Mouse (Mus musculus) midbrain, embryonic 11.5 days (tissue): ENCODE data around the gene Polr3f. TPM values are rescaled to one million over a fixed set of nuclear protein-coding genes. Genes with fewer than 3 reads are reported as not detected.

Experiments used
- ATAC-seq: fragments of 200-750 bp; cut with Nextera tagmentation; 2 replicates; pipeline ENCODE4 v1.8.0; 2017; ENCODE audit warnings: moderate TSS enrichment, moderate library complexity; ENCODE audit not compliant: low FRiP score
- DNase-seq: peaks from one replicate; pipeline ENCODE4 v3.0.0; 2015; ENCODE audit warnings: low spot score; ENCODE audit errors: missing footprints
- H3K27ac ChIP-seq: fragments of 300-500 bp; sonication (generic); 2 replicates; pipeline ENCODE4 v1.5.1; 2014; ENCODE audit warnings: low read depth, low read length
- H3K27me3 ChIP-seq: fragments of 300-500 bp; sonication (generic); 2 replicates; pipeline ENCODE4 v1.6.1; 2014; ENCODE audit warnings: mild to moderate bottlenecking, low read length, moderate library complexity, mixed read lengths; ENCODE audit not compliant: control insufficient read depth, insufficient read depth
- H3K36me3 ChIP-seq: fragments of 300-500 bp; sonication (generic); 2 replicates; pipeline ENCODE4 v1.6.1; 2014; ENCODE audit warnings: mild to moderate bottlenecking, low read length, moderate library complexity, mixed read lengths; ENCODE audit not compliant: control insufficient read depth, insufficient read depth
- H3K4me1 ChIP-seq: fragments of 300-500 bp; sonication (generic); 2 replicates; pipeline ENCODE4 v1.6.1; 2014; ENCODE audit warnings: low read length; ENCODE audit not compliant: control insufficient read depth, insufficient read depth
- H3K4me2 ChIP-seq: fragments of 300-500 bp; sonication (generic); 2 replicates; pipeline ENCODE4 v1.6.1; 2014; ENCODE audit warnings: mild to moderate bottlenecking, moderate library complexity
- H3K4me3 ChIP-seq: fragments of 300-500 bp; sonication (generic); 2 replicates; pipeline ENCODE4 v1.5.1; 2014; ENCODE audit warnings: low read depth, low read length
- H3K9ac ChIP-seq: fragments of 300-500 bp; sonication (generic); 2 replicates; pipeline ENCODE4 v1.6.1; 2014; ENCODE audit warnings: low read length
- H3K9me3 ChIP-seq: fragments of 300-500 bp; sonication (generic); 2 replicates; pipeline ENCODE4 v1.6.1; 2016; ENCODE audit warnings: low read length; ENCODE audit not compliant: control insufficient read depth
- WGBS: fragments of 180-500 bp; shearing (Covaris S2); extraction: QIAGEN DNeasy Blood & Tissue Kit; methylation state at CpG from one replicate; pipeline ENCODE4 v1.1.7; 2014; 5-methylcytosine and 5-hydroxymethylcytosine counted together
- polyA plus RNA-seq: library from polyadenylated mRNA; unstranded; fragments of >200 nt; fragmentation: Nextera tagmentation; extraction: Ambion mirVana; gene quantifications from 2 replicates; pipeline ENCODE4 v1.2.1, GENCODE M21; 2014

The Polr3f gene
- 30.3 and 33.2 TPM in 2 replicates for polyA plus RNA-seq

DNA sequence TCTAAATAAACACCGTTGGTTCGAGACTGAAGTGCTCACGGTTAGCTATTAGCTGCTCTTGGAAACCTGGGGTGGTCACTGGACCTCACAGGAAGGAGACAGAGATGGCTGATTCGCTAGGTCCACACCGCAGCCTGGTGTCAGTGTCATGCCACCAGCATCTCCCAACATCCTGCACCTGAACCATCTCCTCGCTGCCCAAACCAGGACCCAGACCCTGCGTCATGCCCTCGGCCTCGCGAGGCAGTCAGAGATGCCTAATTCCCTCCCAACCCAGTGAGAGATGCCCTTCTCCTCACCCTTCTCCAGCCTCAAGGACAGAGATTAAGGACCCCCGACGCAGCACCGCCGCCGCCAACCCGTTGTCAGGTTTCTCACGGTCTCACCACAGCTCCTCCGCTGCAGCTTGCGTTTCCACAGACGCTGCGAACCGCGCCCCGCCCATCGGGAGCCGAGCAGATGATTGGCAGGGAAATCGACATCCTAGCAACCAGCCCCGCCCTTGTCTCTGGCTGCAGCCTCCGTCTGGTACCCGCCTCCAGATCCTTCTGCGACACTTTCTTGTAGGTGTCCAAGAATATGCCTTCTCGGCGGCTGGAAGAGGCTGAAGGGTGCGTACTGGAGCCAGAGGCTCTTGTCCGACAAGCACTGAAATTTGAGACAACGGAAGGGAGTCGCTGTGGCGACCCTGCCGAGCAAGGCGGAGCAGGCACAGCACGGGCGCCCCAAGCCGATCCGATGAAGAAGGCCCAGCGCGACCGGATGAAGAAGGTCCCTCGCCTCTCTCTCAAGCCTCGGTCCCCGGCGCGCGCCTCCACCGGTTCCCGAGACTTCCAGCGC, at the start of gene Polr3f, which contains the start of gene Dzank1:
TSS of gene Polr3f (plus strand) at position 738 of the 840 bp plus-strand sequence.
TSS of gene Dzank1 (minus strand) at position 434 of the 840 bp plus-strand sequence.
- WGBS, result 1% methylated on average over 56 of the region's 56 CpGs
- H3K9ac ChIP-seq, result peak within 1 kb of the TSS; percentile 81

DNA sequence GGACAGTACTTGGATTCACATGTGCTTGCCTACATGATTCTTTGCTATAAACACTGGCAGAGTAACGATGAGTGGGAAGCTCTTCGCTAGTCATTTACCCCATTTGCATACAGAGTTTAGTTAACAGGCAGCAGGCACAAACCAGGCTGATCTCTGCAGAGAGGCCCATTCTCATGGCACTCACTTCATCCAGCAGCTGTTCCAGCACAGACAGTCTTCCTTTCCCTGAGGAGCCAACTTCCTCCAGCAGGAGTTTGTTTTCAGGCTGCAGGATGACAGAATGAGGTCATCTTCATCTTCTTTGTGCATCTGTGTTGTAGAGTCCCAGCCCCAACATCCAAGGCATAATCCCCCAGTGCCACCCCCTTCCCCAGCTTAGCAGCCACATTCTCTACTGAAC, 48.1 kb upstream of the Polr3f start:
- H3K4me3 ChIP-seq, result no peak overlapping the region
- H3K9ac ChIP-seq, result no peak overlapping the region
- H3K27ac ChIP-seq, result no peak overlapping the region
- H3K4me1 ChIP-seq, result no peaks in the 10 kb centered on the region
- H3K36me3 ChIP-seq, result no peaks in the 10 kb centered on the region
- ATAC-seq (no peak), DNase-seq (no peak)
- no peaks in the 10 kb centered on the region for H3K9me3 ChIP-seq
- no peaks in the 10 kb centered on the region for H3K27me3 ChIP-seq
- H3K4me2 ChIP-seq, result no peak overlapping the region
- 88% methylated on average over 2 of the region's 2 CpGs for WGBS

More for the DNA sequence above, at the start of gene Polr3f, which contains the start of gene Dzank1:
- DNase-seq, result peak; percentile 99
- no peaks in the 10 kb centered on the region for H3K9me3 ChIP-seq
- H3K27ac ChIP-seq, result peak within 1 kb of the TSS; percentile 88
- peaks cover 2% of the 10 kb centered on the region; the same call in 1 of the 2 replicates for H3K27me3 ChIP-seq
- peak within 1 kb of the TSS; percentile 64 for H3K4me2 ChIP-seq
- ATAC-seq, result peak; percentile 97
- peak within 1 kb of the TSS; percentile 75 for H3K4me3 ChIP-seq
- H3K36me3 ChIP-seq, result no peaks in the 10 kb centered on the region
- H3K4me1 ChIP-seq, result peaks cover 7% of the 10 kb centered on the region; the same call in 1 of the 2 replicates

DNA sequence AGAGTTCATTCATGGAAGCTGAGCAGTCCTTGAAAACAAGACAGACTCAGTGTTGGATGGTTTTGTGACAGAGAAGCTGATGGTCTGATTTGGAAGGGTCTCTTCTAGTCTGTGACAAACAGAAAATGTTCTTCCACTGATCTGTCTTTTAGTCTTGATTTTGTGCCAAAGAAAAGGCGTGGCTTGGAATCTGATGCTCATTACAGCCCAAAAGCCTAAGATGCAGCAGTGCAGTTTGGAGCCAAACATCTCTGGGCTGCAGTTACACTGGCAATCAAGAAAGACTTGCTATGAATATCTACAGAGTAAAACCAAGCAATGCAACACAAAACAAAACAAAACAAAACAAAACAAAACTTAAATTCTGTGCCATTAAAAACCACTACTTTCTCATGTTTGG, 43.4 kb upstream of the Polr3f start:
- no peaks in the 10 kb centered on the region for H3K27me3 ChIP-seq
- 67% methylated on average over 1 of the region's 1 CpGs for WGBS
- no peak overlapping the region for H3K27ac ChIP-seq
- H3K4me2 ChIP-seq, result no peak overlapping the region
- H3K4me3 ChIP-seq, result no peak overlapping the region
- no peaks in the 10 kb centered on the region for H3K4me1 ChIP-seq
- DNase-seq (no peak), ATAC-seq (no peak)
- no peaks in the 10 kb centered on the region for H3K9me3 ChIP-seq
- H3K9ac ChIP-seq, result no peak overlapping the region
- no peaks in the 10 kb centered on the region for H3K36me3 ChIP-seq

GRCm38 (mm10) chr2:144485439-144485838, 42.1 kb upstream of the Polr3f start:
- Histone ChIP-seq H3K36me3 (no peaks in the 10 kb centered on the region), H3K4me2 (no peak overlapping the region), H3K4me1 (no peaks in the 10 kb centered on the region), H3K9me3 (no peaks in the 10 kb centered on the region), H3K27me3 (no peaks in the 10 kb centered on the region), H3K4me3 (no peak overlapping the region), H3K9ac (no peak overlapping the region), H3K27ac (no peak overlapping the region)
- DNase-seq (no peak), ATAC-seq (no peak)
- WGBS, result 86% methylated on average over 7 of the region's 7 CpGs

DNA sequence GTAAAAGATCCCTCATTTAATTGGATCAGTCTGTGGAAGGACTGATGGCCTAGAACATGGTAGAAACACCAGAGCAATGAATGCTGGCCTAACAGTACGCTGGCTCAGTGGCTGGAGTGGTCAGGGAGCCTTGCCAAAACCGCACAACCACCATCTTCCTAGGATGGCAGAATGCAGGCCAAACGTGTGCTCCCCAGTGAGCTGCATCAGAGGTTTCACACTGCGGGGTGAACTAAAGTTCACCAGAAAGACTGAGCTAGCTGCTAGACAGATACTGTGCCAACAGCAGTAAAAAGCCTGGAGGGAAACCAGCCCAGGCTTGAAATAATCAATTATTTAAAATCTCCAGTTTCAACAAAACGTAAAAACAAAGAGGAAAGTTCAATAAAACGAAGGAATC, 40.0 kb upstream of the Polr3f start:
- no peak overlapping the region for H3K9ac ChIP-seq
- no peaks in the 10 kb centered on the region for H3K27me3 ChIP-seq
- no peak overlapping the region for H3K27ac ChIP-seq
- no peaks in the 10 kb centered on the region for H3K4me1 ChIP-seq
- H3K9me3 ChIP-seq, result no peaks in the 10 kb centered on the region
- no peaks in the 10 kb centered on the region for H3K36me3 ChIP-seq
- H3K4me3 ChIP-seq, result no peak overlapping the region
- no peak for ATAC-seq
- no peak for DNase-seq
- no peak overlapping the region for H3K4me2 ChIP-seq
- WGBS, result 82% methylated on average over 6 of the region's 6 CpGs

DNA sequence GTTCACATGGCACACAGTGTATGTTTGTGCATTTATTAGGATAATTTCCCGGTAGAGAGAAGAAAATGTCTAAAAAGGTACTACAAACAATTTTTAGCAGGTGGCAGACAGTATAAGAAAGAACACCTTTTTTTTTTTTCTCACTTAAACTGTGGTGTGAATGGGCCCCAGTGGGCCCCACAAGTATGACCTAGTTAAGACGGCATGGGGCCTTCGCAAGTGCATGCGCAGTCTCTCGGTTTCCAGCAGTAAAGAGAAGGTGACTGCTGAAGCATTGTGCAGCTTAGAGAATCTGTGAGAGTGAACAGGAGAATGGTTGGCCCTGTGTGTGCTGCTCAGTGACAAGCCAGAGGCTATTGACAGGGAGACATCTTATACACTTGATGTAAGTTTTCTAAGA, 38.2 kb upstream of the Polr3f start:
- no peak for ATAC-seq
- Histone ChIP-seq H3K9me3 (no peaks in the 10 kb centered on the region), H3K9ac (no peak overlapping the region), H3K4me3 (no peak overlapping the region), H3K36me3 (no peaks in the 10 kb centered on the region), H3K4me2 (no peak overlapping the region), H3K4me1 (no peaks in the 10 kb centered on the region), H3K27me3 (no peaks in the 10 kb centered on the region), H3K27ac (no peak overlapping the region)
- 91% methylated on average over 5 of the region's 5 CpGs for WGBS
- DNase-seq, result no peak

DNA sequence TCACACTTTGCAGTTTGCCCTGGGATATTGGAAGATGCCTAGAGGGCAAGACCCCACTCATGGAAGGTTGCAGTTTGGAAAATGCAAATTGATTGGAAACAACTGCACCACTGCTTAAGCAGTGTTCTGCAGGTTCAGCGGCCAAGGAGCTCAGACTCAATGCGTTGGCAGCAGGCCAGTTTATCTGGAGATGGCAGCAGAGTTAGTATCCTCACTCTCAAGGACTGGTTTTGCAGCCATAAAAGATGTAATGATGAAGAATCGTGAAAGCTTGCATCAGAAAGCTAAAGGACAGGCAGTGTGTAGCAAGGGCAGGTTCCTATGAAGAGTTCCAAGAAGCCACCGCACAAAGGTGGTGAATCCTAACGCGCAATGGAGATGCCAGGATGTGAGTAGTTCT, 25.4 kb upstream of the Polr3f start:
- H3K27me3 ChIP-seq, result no peaks in the 10 kb centered on the region; the same call in 1 of the 2 replicates
- H3K9ac ChIP-seq, result no peak overlapping the region
- DNase-seq, result no peak
- no peaks in the 10 kb centered on the region for H3K4me1 ChIP-seq
- no peak for ATAC-seq
- no peaks in the 10 kb centered on the region for H3K9me3 ChIP-seq
- no peaks in the 10 kb centered on the region for H3K36me3 ChIP-seq
- 89% methylated on average over 6 of the region's 6 CpGs for WGBS
- no peak overlapping the region for H3K27ac ChIP-seq
- no peak overlapping the region for H3K4me3 ChIP-seq
- H3K4me2 ChIP-seq, result no peak overlapping the region

DNA sequence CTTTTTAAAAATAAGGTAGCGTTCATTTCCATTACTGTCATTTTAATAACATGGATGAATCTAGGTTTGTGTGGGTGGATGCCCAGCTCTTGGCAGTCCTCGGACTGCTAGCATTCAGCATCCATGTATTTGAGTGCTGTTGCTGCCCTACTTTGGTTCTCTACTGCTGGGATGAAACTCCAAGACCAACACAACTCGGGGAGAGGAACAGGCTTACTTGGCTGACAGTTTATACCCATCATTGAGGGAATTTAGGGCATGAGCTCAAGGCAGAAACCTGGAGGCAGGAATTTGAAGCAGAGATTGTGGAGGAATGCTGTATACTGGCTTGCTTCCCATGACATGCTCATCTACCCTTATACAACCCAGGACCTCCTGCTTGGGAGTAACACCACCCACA, 12.9 kb upstream of the Polr3f start:
- Histone ChIP-seq H3K4me2 (no peak overlapping the region), H3K4me1 (no peaks in the 10 kb centered on the region), H3K27me3 (0 out of 2 replicates have a peak, but pooled peaks cover 2% of the 10 kb centered on the region), H3K9ac (no peak overlapping the region), H3K9me3 (no peaks in the 10 kb centered on the region), H3K36me3 (no peaks in the 10 kb centered on the region), H3K4me3 (no peak overlapping the region), H3K27ac (no peak overlapping the region)
- no peak for ATAC-seq
- 85% methylated on average over 3 of the region's 3 CpGs for WGBS
- DNase-seq, result no peak

DNA sequence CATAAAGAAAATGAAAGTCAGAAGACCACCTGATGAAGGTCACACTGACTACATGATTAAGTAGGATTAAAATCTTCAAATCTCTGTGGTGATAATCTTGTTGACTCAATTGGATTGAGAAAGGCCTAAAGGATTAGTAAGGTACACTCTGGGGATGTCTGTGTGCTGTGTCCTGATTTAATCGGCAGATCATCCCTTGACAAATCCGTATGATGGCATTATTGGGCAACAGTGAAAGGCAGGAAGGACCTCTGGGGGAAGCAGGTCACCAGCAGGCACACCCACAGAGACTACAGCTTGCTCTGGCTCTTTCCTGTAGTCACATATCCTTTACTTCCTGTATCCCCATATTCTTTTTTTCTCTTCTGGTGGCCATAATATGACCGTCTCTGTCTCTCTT, 7.7 kb upstream of the Polr3f start:
- 46% methylated on average over 3 of the region's 3 CpGs for WGBS
- no peaks in the 10 kb centered on the region for H3K36me3 ChIP-seq
- DNase-seq, result no peak

More for the DNA sequence above, 7.7 kb upstream of the Polr3f start:
- peaks cover 4% of the 10 kb centered on the region; the same call in 1 of the 2 replicates for H3K27me3 ChIP-seq
- H3K27ac ChIP-seq, result no peak overlapping the region
- H3K9ac ChIP-seq, result no peak overlapping the region
- H3K4me3 ChIP-seq, result no peak overlapping the region
- H3K4me2 ChIP-seq, result no peak overlapping the region
- no peaks in the 10 kb centered on the region for H3K9me3 ChIP-seq
- ATAC-seq, result peak; percentile 38
- H3K4me1 ChIP-seq, result no peaks in the 10 kb centered on the region
